Comparison of ENCODE assay signal across 8 mouse cellular contexts in genomic region chr19:38931566-38931890, GRCm38 (mm10). TPM values are rescaled to one million over a fixed set of nuclear protein-coding genes. Genes with fewer than 3 reads are reported as not detected.
DNase-seq lines count a peak whose midpoint lies in the region; ATAC-seq and TF ChIP-seq lines count a peak whose summit lies in the region.

No protein-coding gene starts in this region.

- H3K27ac ChIP-seq in heart, embryonic 11.5 days (ENCODE audit: low read depth, low read length), result peak overlapping the region; percentile 82
- no peak overlapping the region for H3K27ac ChIP-seq in ES-Bruce4 (ENCODE audit: insufficient read depth, low read length)
- no peak overlapping the region for H3K27ac ChIP-seq in forebrain, embryonic 14.5 days (ENCODE audit: low read depth, low read length)
- H3K27ac ChIP-seq in liver, embryonic 16.5 days (ENCODE audit: low read length), result no peak overlapping the region

- peaks cover 7% of the 10 kb centered on the region; the same call in 1 of the 2 replicates for H3K4me1 ChIP-seq in heart, embryonic 11.5 days (ENCODE audit: control insufficient read depth, insufficient read depth, low read length)
- H3K4me1 ChIP-seq in ES-Bruce4 (ENCODE audit: control insufficient read depth, insufficient read depth, low read length), result peaks cover 5% of the 10 kb centered on the region
- H3K4me1 ChIP-seq in forebrain, embryonic 14.5 days (ENCODE audit: control insufficient read depth, insufficient read depth, low read length), result peaks cover 4% of the 10 kb centered on the region; the same call in 1 of the 2 replicates
- H3K4me1 ChIP-seq in liver, embryonic 16.5 days (ENCODE audit: control insufficient read depth, low read depth, low read length), result peaks cover 7% of the 10 kb centered on the region

- peak overlapping the region; percentile 92 for H3K9ac ChIP-seq in heart, embryonic 11.5 days (ENCODE audit: low read depth, low read length)
- peak overlapping the region; percentile 94 for H3K9ac ChIP-seq in ES-Bruce4 (ENCODE audit: low read depth, poor library complexity, severe bottlenecking)
- H3K9ac ChIP-seq in forebrain, embryonic 14.5 days (ENCODE audit: low read length), result peak overlapping the region; percentile 91
- peak overlapping the region; percentile 84 for H3K9ac ChIP-seq in liver, embryonic 16.5 days (ENCODE audit: low read depth, low read length)

- H3K27me3 ChIP-seq in heart, embryonic 11.5 days (ENCODE audit: control insufficient read depth, insufficient read depth, low read length), result no peaks in the 10 kb centered on the region
- no peaks in the 10 kb centered on the region for H3K27me3 ChIP-seq in ES-Bruce4 (ENCODE audit: control insufficient read depth, insufficient read depth, low read length, poor library complexity, severe bottlenecking)
- H3K27me3 ChIP-seq in forebrain, embryonic 14.5 days (replicated peaks; ENCODE audit: control insufficient read depth, insufficient read depth, low read length), result no peaks in the 10 kb centered on the region
- no peaks in the 10 kb centered on the region for H3K27me3 ChIP-seq in liver, embryonic 16.5 days (ENCODE audit: control insufficient read depth, insufficient read depth, low read depth, low read length)

- no peak for TF ChIP-seq POLR2A in ES-Bruce4 (IDR thresholded peaks at IDR 0.05; ENCODE audit: insufficient read depth, low read length)

- intact Hi-C loops in heart, postnatal 25 days (cut with DNase I), result no loop called here

- 0 out of 2 replicates have a peak, but pooled peaks cover 3% of the 10 kb centered on the region for H3K36me3 ChIP-seq in heart, embryonic 11.5 days (ENCODE audit: control insufficient read depth, insufficient read depth, low read length)
- H3K36me3 ChIP-seq in ES-Bruce4 (ENCODE audit: control insufficient read depth, insufficient read depth, low read length, poor library complexity, severe bottlenecking), result peaks cover 40% of the 10 kb centered on the region
- H3K36me3 ChIP-seq in forebrain, embryonic 14.5 days (ENCODE audit: control insufficient read depth, insufficient read depth, low read length), result 0 out of 2 replicates have a peak, but pooled peaks cover 7% of the 10 kb centered on the region
- H3K36me3 ChIP-seq in liver, embryonic 16.5 days (ENCODE audit: control insufficient read depth, insufficient read depth), result peaks cover 5% of the 10 kb centered on the region

- no peak for TF ChIP-seq CTCF in ES-Bruce4 (IDR thresholded peaks at IDR 0.05; ENCODE audit: low read depth, low read length)

- no peak for DNase-seq in heart, postnatal 25 days (ENCODE audit: low spot score)
- no peak for DNase-seq in forebrain, embryonic 14.5 days (ENCODE audit: low spot score)
- DNase-seq in thymus, postnatal 25 days, result no peak
- no peak for DNase-seq in spleen, adult 18-20 months
- no peak for DNase-seq in adrenal gland, postnatal 10 days

- no peaks in the 10 kb centered on the region for H3K9me3 ChIP-seq in heart, embryonic 11.5 days (replicated peaks; ENCODE audit: control insufficient read depth, low read length)
- no peaks in the 10 kb centered on the region for H3K9me3 ChIP-seq in ES-Bruce4 (replicated peaks; ENCODE audit: control insufficient read depth, insufficient read depth, low read length, poor library complexity, severe bottlenecking)
- H3K9me3 ChIP-seq in forebrain, embryonic 14.5 days (replicated peaks; ENCODE audit: control insufficient read depth, low read length), result no peaks in the 10 kb centered on the region
- H3K9me3 ChIP-seq in liver, embryonic 16.5 days (replicated peaks; ENCODE audit: control insufficient read depth, low read length), result no peaks in the 10 kb centered on the region

- ATAC-seq in heart, embryonic 11.5 days (replicated peaks; ENCODE audit: insufficient number of reproducible peaks, low FRiP score, low TSS enrichment), result no peak
- no peak for ATAC-seq in forebrain, embryonic 14.5 days
- no peak for ATAC-seq in liver, embryonic 16.5 days (ENCODE audit: low read depth)

- WGBS in heart, embryonic 11.5 days (ENCODE audit: insufficient replicate concordance), result 2% methylated on average over 6 of the region's 6 CpGs
- 2% methylated on average over 6 of the region's 6 CpGs for WGBS in forebrain, embryonic 14.5 days
- WGBS in liver, embryonic 16.5 days (ENCODE audit: insufficient replicate concordance), result under 1% methylated on average over 6 of the region's 6 CpGs

- H3K4me2 ChIP-seq in heart, embryonic 11.5 days, result peak overlapping the region; percentile 91
- H3K4me2 ChIP-seq in forebrain, embryonic 14.5 days (ENCODE audit: low read length), result peak overlapping the region; percentile 97
- peak overlapping the region; percentile 96 for H3K4me2 ChIP-seq in liver, embryonic 16.5 days (ENCODE audit: low read depth, low read length)

- H3K4me3 ChIP-seq in heart, embryonic 11.5 days (ENCODE audit: low read depth, low read length), result peak overlapping the region; percentile 83
- H3K4me3 ChIP-seq in ES-Bruce4 (ENCODE audit: low read depth, low read length), result peak overlapping the region; percentile 98
- H3K4me3 ChIP-seq in forebrain, embryonic 14.5 days (ENCODE audit: low read depth, low read length), result peak overlapping the region; percentile 82
- peak overlapping the region; percentile 81 for H3K4me3 ChIP-seq in liver, embryonic 16.5 days (ENCODE audit: low read depth, low read length)

- no peak for TF ChIP-seq EP300 in ES-Bruce4 (IDR thresholded peaks at IDR 0.05; ENCODE audit: insufficient read depth, low read depth, low read length)

RNA-seq across cellular contexts. Expression of gene Hells, which starts 0.8 kb away (rescaled TPM):
- 35.1 and 36.1 TPM in 2 replicates for polyA plus RNA-seq in heart, embryonic 11.5 days (2014; fragmentation: Nextera tagmentation; extraction: Ambion mirVana)
- under 1 TPM; 0.73 TPM for total RNA-seq in heart, postnatal 25 days (2021)
- 526 and 534 TPM in 2 replicates for polyA plus RNA-seq in ES-Bruce4 (2011; ENCODE audit: insufficient read depth, insufficient read length, low read depth, missing spikeins)
- polyA plus RNA-seq in forebrain, embryonic 14.5 days (2014; fragmentation: Nextera tagmentation; extraction: Ambion mirVana), result 25.4 and 27.8 TPM in 2 replicates
- polyA plus RNA-seq in liver, embryonic 16.5 days (2015; fragmentation: Nextera tagmentation; extraction: Ambion mirVana), result 13.9 and 17.8 TPM in 2 replicates
- total RNA-seq in adrenal gland, postnatal 10 days (2021), result 10 to 100 TPM; 13.5 to 16.8 TPM

Comparison
In these comparisons a context has a peak if more than half of its experiments do, and no peak if none do; other contexts are left out.
1. RNA of gene Hells, which starts 0.8 kb away (polyA plus RNA-seq): 526 to 534 TPM in ES-Bruce4; 35.1 to 36.1 TPM in heart, embryonic 11.5 days, 25.4 to 27.8 TPM in forebrain, embryonic 14.5 days and 13.9 to 17.8 TPM in liver, embryonic 16.5 days; every median in the first group is over 10 times any median in the second.
2. Peak in every context shown above with its lines, with median percentiles within 50 percentile points of each other: H3K4me2 ChIP-seq, H3K4me3 ChIP-seq and H3K9ac ChIP-seq.